In genomic region chr14:12105593-12105992, GRCm38 (mm10) we compare ENCODE assay signal across 18 mouse cellular contexts.
"Had no signal": no experiment of that assay in that cellular context is flagged by ENCODE, and none has a peak within 500 bp of the region (broad histone marks: within the 10 kb centered on the region; RNA-seq: fewer than 3 reads in every experiment).

No protein-coding gene starts in this region.

- H3K4me1 ChIP-seq: heart, embryonic 15.5 days; hindbrain, embryonic 13.5 days; hindbrain, embryonic 15.5 days; limb, embryonic 15.5 days had no signal

- H3K4me2 ChIP-seq: heart, embryonic 11.5 days; heart, embryonic 13.5 days; heart, embryonic 15.5 days; hindbrain, embryonic 13.5 days; hindbrain, embryonic 15.5 days; kidney, embryonic 15.5 days; limb, embryonic 13.5 days; limb, embryonic 15.5 days had no signal

- DNase-seq: gastrocnemius, postnatal 14 days; gastrocnemius, postnatal 36 days; heart, adult 2 months; heart, postnatal 14 days; heart, postnatal 36 days; layer of hippocampus, postnatal 36 days; left cerebral cortex, postnatal 4 days had no signal

- ATAC-seq: forebrain, embryonic 16.5 days; hindbrain, postnatal 0 days; intestine, embryonic 16.5 days had no signal

- H3K27ac ChIP-seq: heart, embryonic 13.5 days; heart, embryonic 15.5 days; hindbrain, embryonic 13.5 days; hindbrain, embryonic 15.5 days; hindbrain, postnatal 0 days; limb, embryonic 13.5 days; limb, embryonic 15.5 days had no signal

- H3K36me3 ChIP-seq: heart, embryonic 13.5 days; heart, embryonic 15.5 days; hindbrain, embryonic 13.5 days; hindbrain, embryonic 15.5 days; kidney, embryonic 15.5 days; limb, embryonic 13.5 days; limb, embryonic 15.5 days had no signal

- H3K27me3 ChIP-seq: heart, embryonic 13.5 days; heart, embryonic 15.5 days; hindbrain, embryonic 13.5 days; hindbrain, embryonic 15.5 days; kidney, embryonic 15.5 days; limb, embryonic 13.5 days; limb, embryonic 15.5 days had no signal

- H3K9me3 ChIP-seq: heart, embryonic 13.5 days; heart, embryonic 15.5 days; hindbrain, embryonic 13.5 days; hindbrain, embryonic 15.5 days; kidney, embryonic 15.5 days; limb, embryonic 13.5 days; limb, embryonic 15.5 days had no signal

- H3K4me3 ChIP-seq: heart, adult 2 months; heart, embryonic 13.5 days; heart, embryonic 15.5 days; hindbrain, embryonic 13.5 days; hindbrain, embryonic 15.5 days; kidney, embryonic 15.5 days; limb, embryonic 13.5 days; limb, embryonic 15.5 days had no signal

- H3K9ac ChIP-seq: heart, embryonic 13.5 days; heart, embryonic 15.5 days; hindbrain, embryonic 13.5 days; hindbrain, embryonic 15.5 days; kidney, embryonic 15.5 days; limb, embryonic 13.5 days; limb, embryonic 15.5 days had no signal
